Mouse (Mus musculus): ENCODE results near the gene Col24a1.

DNA sequence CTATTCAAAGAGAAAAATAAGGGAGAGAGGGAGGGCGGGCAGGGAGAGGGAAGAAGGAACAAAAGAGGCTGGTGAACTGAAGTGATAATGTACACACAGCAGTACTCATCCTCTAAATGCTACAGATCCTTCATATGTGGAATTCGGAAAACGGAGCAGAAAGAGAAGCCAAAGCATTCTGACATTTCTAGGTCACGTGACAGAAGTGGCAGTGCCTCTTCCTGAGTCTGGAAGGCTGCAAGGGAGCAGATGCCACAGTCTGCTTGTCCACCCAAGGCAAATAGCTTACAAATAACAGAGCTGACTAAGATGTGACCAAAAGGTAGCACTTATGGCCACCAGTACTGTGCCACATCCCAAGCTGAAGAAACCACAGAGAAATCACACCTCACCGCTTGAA lies 164.8 kb downstream of the Col24a1 start:
- TF ChIP-seq CTCF (IDR thresholded peaks at IDR 0.05; ENCODE audit: control insufficient read depth, insufficient read depth, low read length) (no peak), POLR2A (IDR thresholded peaks at IDR 0.05; ENCODE audit: borderline replicate concordance, control insufficient read depth, low read depth, low read length) (no peak)

Data from bone marrow, adult 2 months (tissue).